Mouse (Mus musculus) liver, embryonic 11.5 days (tissue): ENCODE results near the gene Slc1a2. TPM values are rescaled to one million over a fixed set of nuclear protein-coding genes. Genes with fewer than 3 reads are reported as not detected.

Experiments used
- ATAC-seq: fragments of 200-750 bp; cut with Nextera tagmentation; replicated peaks from 2 replicates; pipeline ENCODE4 v1.8.0; 2017; ENCODE audit warnings: moderate number of reproducible peaks, mild to moderate bottlenecking, moderate TSS enrichment, moderate library complexity; ENCODE audit not compliant: low FRiP score
- DNase-seq: peaks from one replicate; pipeline ENCODE4 v3.0.0-alpha.2; 2017; ENCODE audit warnings: low spot score
- H3K27ac ChIP-seq: fragments of 300-500 bp; sonication (generic); 2 replicates; pipeline ENCODE4 v1.5.1; 2014; ENCODE audit warnings: mild to moderate bottlenecking, low read depth, low read length, control low read depth
- H3K27me3 ChIP-seq: fragments of 300-500 bp; sonication (generic); replicated peaks from 2 replicates; pipeline ENCODE4 v1.6.1; 2014; ENCODE audit warnings: low read length, mixed read lengths; ENCODE audit not compliant: control insufficient read depth, insufficient read depth
- H3K36me3 ChIP-seq: fragments of 300-500 bp; sonication (generic); 2 replicates; pipeline ENCODE4 v1.6.1; 2014; ENCODE audit warnings: mild to moderate bottlenecking, low read length, moderate library complexity, mixed read lengths; ENCODE audit not compliant: control insufficient read depth, insufficient read depth
- H3K4me1 ChIP-seq: fragments of 300-500 bp; sonication (generic); replicated peaks from 2 replicates; pipeline ENCODE4 v1.6.1; 2014; ENCODE audit warnings: low read length, mixed read lengths; ENCODE audit not compliant: control insufficient read depth, insufficient read depth
- H3K4me2 ChIP-seq: fragments of 300-500 bp; sonication (generic); 2 replicates; pipeline ENCODE4 v1.6.1; 2014; ENCODE audit warnings: mild to moderate bottlenecking, control low read depth, moderate library complexity
- H3K4me3 ChIP-seq: fragments of 300-500 bp; sonication (generic); 2 replicates; pipeline ENCODE4 v1.5.1; 2014; ENCODE audit warnings: low read depth, low read length, control low read depth
- H3K9ac ChIP-seq: fragments of 300-500 bp; sonication (generic); 2 replicates; pipeline ENCODE4 v1.6.1; 2014; ENCODE audit warnings: low read depth, low read length, control low read depth
- H3K9me3 ChIP-seq: fragments of 300-500 bp; sonication (generic); 2 replicates; pipeline ENCODE4 v1.6.1; 2016; ENCODE audit warnings: low read length, inconsistent platforms, mixed read lengths; ENCODE audit not compliant: control insufficient read depth
- WGBS: fragments of 180-500 bp; shearing (Covaris S2); extraction: QIAGEN DNeasy Blood & Tissue Kit; methylation state at CpG from one replicate; pipeline ENCODE4 v1.1.7; 2014; 5-methylcytosine and 5-hydroxymethylcytosine counted together
- polyA plus RNA-seq: library from polyadenylated mRNA; unstranded; fragments of >200 nt; fragmentation: Nextera tagmentation; extraction: Ambion mirVana; gene quantifications from 2 replicates; pipeline ENCODE4 v1.2.1, GENCODE M21; 2014

Slc1a2 gene
- polyA plus RNA-seq, 1 experiment from 2014 or later = 0.43 TPM

DNA sequence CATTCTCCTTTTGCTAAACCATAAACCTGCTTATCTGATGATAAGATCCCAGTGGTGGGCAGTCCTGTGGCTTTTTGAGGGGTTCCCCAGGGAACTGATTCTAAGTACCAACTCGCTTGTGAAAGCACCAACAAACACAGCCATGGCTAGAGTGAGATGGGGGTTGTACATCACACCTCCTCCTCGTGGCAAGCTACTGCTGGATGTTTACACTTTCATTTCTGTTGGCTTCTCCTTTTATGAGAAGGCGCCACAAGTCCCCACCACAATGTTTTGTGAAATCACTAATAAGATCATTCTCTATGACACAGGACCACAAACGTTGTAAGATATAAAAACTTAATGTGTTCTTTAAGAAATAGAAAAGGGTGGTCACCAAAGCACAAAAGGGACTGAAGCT is 154.3 kb downstream of the Slc1a2 start:
- no peaks in the 10 kb centered on the region for H3K4me1 ChIP-seq
- H3K9ac ChIP-seq = no peak overlapping the region
- H3K36me3 ChIP-seq = no peaks in the 10 kb centered on the region
- no peak overlapping the region for H3K4me2 ChIP-seq
- no peak for DNase-seq
- no peak overlapping the region for H3K27ac ChIP-seq
- no peaks in the 10 kb centered on the region for H3K27me3 ChIP-seq
- ATAC-seq = no peak
- WGBS = 75% methylated on average over 4 of the region's 4 CpGs
- no peak overlapping the region for H3K4me3 ChIP-seq
- H3K9me3 ChIP-seq = no peaks in the 10 kb centered on the region

DNA sequence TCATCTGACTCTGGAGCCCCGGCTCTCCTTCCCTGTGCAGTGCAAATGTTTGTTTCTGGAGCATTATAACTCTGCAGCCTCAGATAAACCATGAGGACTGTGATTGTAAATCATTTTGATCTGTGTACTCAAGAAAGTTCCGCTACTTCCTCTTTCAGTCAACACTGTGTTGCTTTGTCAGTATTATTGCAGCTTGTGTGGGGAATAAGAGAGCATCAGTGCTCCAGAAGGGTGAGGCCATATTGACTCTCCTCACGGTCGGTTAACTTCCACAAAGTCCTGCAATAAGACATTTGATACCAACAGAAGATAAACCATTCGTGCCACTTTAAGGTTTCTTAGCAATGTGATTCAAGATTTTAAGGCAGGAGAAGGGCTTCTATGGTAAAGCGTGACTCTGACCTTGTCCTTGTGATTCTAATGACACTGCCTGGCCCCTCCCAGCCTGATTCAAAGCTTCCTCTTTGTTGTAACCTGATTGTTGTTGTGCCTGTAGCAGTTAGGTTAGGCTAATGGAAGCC is 156.9 kb downstream of the Slc1a2 start:
- WGBS = 65% methylated on average over 6 of the region's 6 CpGs
- DNase-seq = no peak
- no peak overlapping the region for H3K4me2 ChIP-seq
- ATAC-seq = no peak
- no peaks in the 10 kb centered on the region for H3K9me3 ChIP-seq
- no peak overlapping the region for H3K4me3 ChIP-seq
- H3K4me1 ChIP-seq = no peaks in the 10 kb centered on the region
- H3K27me3 ChIP-seq = no peaks in the 10 kb centered on the region
- no peak overlapping the region for H3K9ac ChIP-seq
- 0 out of 2 replicates have a peak, but pooled peaks cover 2% of the 10 kb centered on the region for H3K36me3 ChIP-seq
- no peak overlapping the region for H3K27ac ChIP-seq

DNA sequence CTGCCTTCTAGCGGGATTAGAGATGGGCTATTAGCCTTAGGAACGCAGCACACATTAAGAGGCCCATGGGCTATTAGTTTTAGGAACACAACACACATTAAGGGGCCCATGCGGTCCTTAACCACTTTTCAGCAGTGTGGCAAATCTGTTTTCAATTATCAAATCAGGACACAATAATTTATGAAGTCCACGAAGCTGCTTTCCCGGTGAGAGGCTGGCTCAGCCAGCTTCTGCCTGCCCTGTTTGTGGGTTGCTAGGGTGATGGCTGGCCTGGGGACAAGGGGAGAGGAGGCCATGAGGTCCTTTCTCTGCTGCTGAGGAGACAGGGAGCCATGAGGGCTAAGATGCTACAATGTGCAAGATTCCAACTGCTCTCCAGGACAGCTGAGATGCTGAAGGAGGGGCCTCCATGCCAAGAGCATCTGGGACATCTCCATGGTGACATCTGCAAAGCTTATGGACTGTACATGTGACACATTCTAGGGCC is 161.8 kb downstream of the Slc1a2 start:
- no peak for ATAC-seq
- Histone ChIP-seq H3K9me3 (no peaks in the 10 kb centered on the region), H3K36me3 (0 out of 2 replicates have a peak, but pooled peaks cover 2% of the 10 kb centered on the region), H3K4me3 (no peak overlapping the region), H3K27ac (no peak overlapping the region), H3K4me1 (no peaks in the 10 kb centered on the region), H3K9ac (no peak overlapping the region), H3K27me3 (no peaks in the 10 kb centered on the region), H3K4me2 (no peak overlapping the region)
- WGBS = 73% methylated on average over 5 of the region's 5 CpGs
- DNase-seq = no peak

GRCm38 (mm10) chr2:102820790-102821189 is 162.3 kb downstream of the Slc1a2 start:
- WGBS = 90% methylated on average over 8 of the region's 8 CpGs
- no peak overlapping the region for H3K4me3 ChIP-seq
- no peak for DNase-seq
- H3K9ac ChIP-seq = no peak overlapping the region
- H3K4me1 ChIP-seq = no peaks in the 10 kb centered on the region
- 0 out of 2 replicates have a peak, but pooled peaks cover 2% of the 10 kb centered on the region for H3K36me3 ChIP-seq
- no peaks in the 10 kb centered on the region for H3K27me3 ChIP-seq
- ATAC-seq = no peak
- no peak overlapping the region for H3K4me2 ChIP-seq
- no peaks in the 10 kb centered on the region for H3K9me3 ChIP-seq
- no peak overlapping the region for H3K27ac ChIP-seq

GRCm38 (mm10) chr2:102822036-102822435 is 163.6 kb downstream of the Slc1a2 start:
- DNase-seq (no peak), ATAC-seq (no peak)
- Histone ChIP-seq H3K4me2 (no peak overlapping the region), H3K27me3 (no peaks in the 10 kb centered on the region), H3K4me1 (no peaks in the 10 kb centered on the region), H3K9me3 (no peaks in the 10 kb centered on the region), H3K36me3 (0 out of 2 replicates have a peak, but pooled peaks cover 2% of the 10 kb centered on the region), H3K9ac (no peak overlapping the region), H3K4me3 (no peak overlapping the region), H3K27ac (no peak overlapping the region)
- WGBS = 93% methylated on average over 6 of the region's 6 CpGs

DNA sequence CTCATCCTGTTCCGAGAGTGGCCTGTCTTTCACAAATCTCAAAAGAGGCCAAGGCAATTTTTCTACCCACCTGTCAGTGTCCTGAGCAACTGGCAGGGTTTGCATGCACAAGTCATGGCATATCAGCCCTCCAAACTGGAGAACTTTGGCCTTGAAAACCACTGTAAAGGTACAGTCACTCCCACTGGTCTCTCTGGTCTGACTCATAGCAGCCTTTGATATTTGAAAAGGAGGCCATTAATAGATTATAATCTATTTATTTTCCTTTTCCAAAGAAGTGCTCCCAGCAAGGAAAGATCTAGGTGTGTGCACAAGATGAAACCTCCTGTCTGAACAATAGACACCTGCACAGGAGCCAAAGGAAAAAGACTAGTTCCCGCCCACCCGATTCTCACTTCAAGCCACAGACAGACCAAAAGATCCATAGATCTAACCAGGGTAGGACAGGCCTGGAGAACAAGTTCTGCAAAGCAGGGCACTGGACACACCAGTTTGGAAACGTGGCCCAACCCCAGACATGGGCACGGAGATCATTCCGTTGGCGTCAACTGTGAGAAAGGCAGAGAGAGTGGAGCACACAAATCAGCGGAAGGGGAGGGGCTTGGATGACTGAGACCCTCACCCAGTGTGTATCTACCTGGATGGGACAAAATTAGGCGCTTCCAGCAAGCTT is 167.6 kb downstream of the Slc1a2 start:
- Histone ChIP-seq H3K27me3 (no peaks in the 10 kb centered on the region), H3K4me3 (no peak overlapping the region), H3K4me2 (no peak overlapping the region), H3K9me3 (no peaks in the 10 kb centered on the region), H3K36me3 (no peaks in the 10 kb centered on the region), H3K9ac (no peak overlapping the region), H3K4me1 (no peaks in the 10 kb centered on the region), H3K27ac (no peak overlapping the region)
- 89% methylated on average over 9 of the region's 9 CpGs for WGBS
- ATAC-seq (no peak), DNase-seq (no peak)

DNA sequence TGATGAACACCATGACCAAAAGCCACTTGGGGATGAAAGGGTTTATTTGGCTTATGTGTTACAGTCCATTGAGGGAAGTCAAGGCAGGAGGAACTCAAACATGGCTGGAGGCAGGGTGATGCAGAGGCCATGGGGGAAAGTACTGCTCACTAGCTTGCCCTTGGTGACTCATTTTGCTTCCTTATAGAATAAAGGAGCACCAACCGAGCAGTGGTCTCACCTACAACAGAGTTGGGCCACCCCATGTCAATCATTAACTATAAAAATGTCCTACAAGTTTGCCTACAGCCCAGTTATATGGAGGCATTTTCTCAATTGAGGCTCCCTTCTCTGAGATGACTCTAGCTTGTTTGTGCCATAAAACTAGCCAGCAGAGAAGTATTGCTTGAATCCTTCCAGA is 169.4 kb downstream of the Slc1a2 start:
- DNase-seq = no peak
- no peaks in the 10 kb centered on the region for H3K9me3 ChIP-seq

DNA sequence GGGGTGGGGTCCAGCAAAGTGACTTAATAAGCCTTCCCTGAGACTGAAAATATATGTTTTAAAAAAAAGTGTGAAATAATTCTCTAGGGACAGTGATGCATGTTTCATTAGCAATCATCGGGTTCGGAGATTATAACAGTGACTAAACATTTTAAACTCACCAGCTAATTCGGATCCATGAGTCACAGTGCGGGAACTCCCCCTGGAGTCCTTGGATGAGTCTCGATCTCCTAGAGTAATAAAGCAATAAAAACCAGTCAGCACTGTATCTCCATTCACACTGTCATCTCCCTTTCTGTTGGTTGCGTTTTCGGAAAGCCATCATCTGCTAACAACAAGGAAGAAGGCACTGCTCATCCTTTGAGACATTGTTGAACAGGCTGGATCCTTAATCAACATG is 169.9 kb downstream of the Slc1a2 start:
- WGBS = 89% methylated on average over 7 of the region's 7 CpGs
- H3K9ac ChIP-seq = no peak overlapping the region
- no peaks in the 10 kb centered on the region for H3K9me3 ChIP-seq
- H3K4me3 ChIP-seq = no peak overlapping the region
- H3K27me3 ChIP-seq = no peaks in the 10 kb centered on the region
- no peak overlapping the region for H3K27ac ChIP-seq
- H3K4me1 ChIP-seq = no peaks in the 10 kb centered on the region
- no peaks in the 10 kb centered on the region for H3K36me3 ChIP-seq
- ATAC-seq (no peak), DNase-seq (no peak)
- H3K4me2 ChIP-seq = no peak overlapping the region

More for the DNA sequence above, 169.4 kb downstream of the Slc1a2 start:
- 87% methylated on average over 1 of the region's 1 CpGs for WGBS
- no peak for ATAC-seq
- Histone ChIP-seq H3K9ac (no peak overlapping the region), H3K36me3 (no peaks in the 10 kb centered on the region), H3K27me3 (no peaks in the 10 kb centered on the region), H3K27ac (no peak overlapping the region), H3K4me1 (no peaks in the 10 kb centered on the region), H3K4me2 (no peak overlapping the region), H3K4me3 (no peak overlapping the region)

- no peaks in the 10 kb centered on the region for H3K36me3 ChIP-seq
- ATAC-seq = peak; percentile 90
- 87% methylated on average over 3 of the region's 3 CpGs for WGBS
These were observed 170.7 kb downstream of the Slc1a2 start for GRCm38 (mm10) chr2:102829201-102829600.

More at GRCm38 (mm10) chr2:102829201-102829600, 170.7 kb downstream of the Slc1a2 start:
- no peak for DNase-seq
- Histone ChIP-seq H3K4me2 (no peak overlapping the region), H3K4me1 (no peaks in the 10 kb centered on the region), H3K4me3 (no peak overlapping the region), H3K9ac (no peak overlapping the region), H3K27ac (no peak overlapping the region), H3K9me3 (no peaks in the 10 kb centered on the region), H3K27me3 (no peaks in the 10 kb centered on the region)
